ENCODE assay signal across 9 mouse cellular contexts in genomic region chr6:49519053-49519452, GRCm38 (mm10).
DNase-seq lines count a peak whose midpoint lies in the region; ATAC-seq lines count a peak whose summit lies in the region.
"Had no signal": no experiment of that assay in that cellular context is flagged by ENCODE, and none has a peak within 500 bp of the region (broad histone marks: within the 10 kb centered on the region; RNA-seq: fewer than 3 reads in every experiment).

No protein-coding gene starts in this region.

- H3K9me3 ChIP-seq in limb, embryonic 12.5 days, result no peaks in the 10 kb centered on the region
- H3K9me3 ChIP-seq in neural tube, embryonic 13.5 days, result no peaks in the 10 kb centered on the region

- H3K27ac ChIP-seq in limb, embryonic 12.5 days, result no peak overlapping the region
- no peak overlapping the region for H3K27ac ChIP-seq in neural tube, embryonic 13.5 days (replicated peaks)

- H3K27me3 ChIP-seq in limb, embryonic 12.5 days, result peaks cover 3% of the 10 kb centered on the region; the same call in 1 of the 2 replicates
- H3K27me3 ChIP-seq in neural tube, embryonic 13.5 days, result peaks cover 5% of the 10 kb centered on the region; the same call in 1 of the 2 replicates

- DNase-seq in 3134 (ENCODE audit: extremely low read depth, insufficient read length, low spot score) (peak; percentile 14), MN1 (ENCODE audit: low spot score) (peak; percentile 54)
- DNase-seq in cerebellum, adult 9-10 months, result peak; percentile 62
- peak; percentile 17 to 87 for DNase-seq in frontal cortex, adult 2 months (ENCODE audit: extremely low spot score in 1 of 2, low spot score in 1 of 2)
- DNase-seq in kidney, adult 9 months, result peak; percentile 67
- DNase-seq in thymus, postnatal 10 days (ENCODE audit: low spot score in 2 of 2), result peak; percentile 4 to 63

- no peak for ATAC-seq in limb, embryonic 12.5 days (ENCODE audit: insufficient number of reproducible peaks, insufficient read depth, low FRiP score, low TSS enrichment, low read depth)
- peak; percentile 47; the same call in 1 of the 2 replicates for ATAC-seq in neural tube, embryonic 13.5 days (ENCODE audit: low read depth)

- no peak overlapping the region for H3K9ac ChIP-seq in limb, embryonic 12.5 days (replicated peaks)
- no peak overlapping the region for H3K9ac ChIP-seq in neural tube, embryonic 13.5 days

- no peak overlapping the region for H3K4me3 ChIP-seq in limb, embryonic 12.5 days (replicated peaks)
- H3K4me3 ChIP-seq in neural tube, embryonic 13.5 days, result no peak overlapping the region
- H3K4me3 ChIP-seq: erythroblast, embryonic 14.5 days had no signal

- 4% methylated on average over 6 of the region's 6 CpGs for WGBS in limb, embryonic 12.5 days
- WGBS in neural tube, embryonic 13.5 days, result 5% methylated on average over 6 of the region's 6 CpGs

- H3K36me3 ChIP-seq in limb, embryonic 12.5 days, result no peaks in the 10 kb centered on the region
- no peaks in the 10 kb centered on the region for H3K36me3 ChIP-seq in neural tube, embryonic 13.5 days

- no peaks in the 10 kb centered on the region; the same call in 1 of the 2 replicates for H3K4me1 ChIP-seq in limb, embryonic 12.5 days (replicated peaks)
- H3K4me1 ChIP-seq in neural tube, embryonic 13.5 days (replicated peaks), result no peaks in the 10 kb centered on the region

- H3K4me2 ChIP-seq in limb, embryonic 12.5 days, result peak overlapping the region; percentile 20; the same call in 1 of the 2 replicates
- H3K4me2 ChIP-seq in neural tube, embryonic 13.5 days, result no peak overlapping the region

Comparison
In these comparisons a context has a peak if more than half of its experiments do, and no peak if none do; other contexts are left out.
1. DNase-seq: peak in every context shown above with its lines; median percentile 67 in kidney, adult 9 months; 62 in cerebellum, adult 9-10 months; 54 in MN1; 52 in frontal cortex, adult 2 months; 34 in thymus, postnatal 10 days; 14 in 3134.